Mouse (Mus musculus) intestine, embryonic 14.5 days (tissue): Measurements from ENCODE around the gene Csnk1e. TPM values are rescaled to one million over a fixed set of nuclear protein-coding genes. Genes with fewer than 3 reads are reported as not detected.

Experiments
- ATAC-seq: fragments of 200-750 bp; cut with Nextera tagmentation; replicated peaks from 2 replicates; pipeline ENCODE4 v1.8.0; 2017; ENCODE audit warnings: low read depth, moderate number of reproducible peaks, moderate TSS enrichment, moderate library complexity; ENCODE audit not compliant: low FRiP score, low TSS enrichment
- DNase-seq: peaks from one replicate; pipeline ENCODE4 v3.0.0-alpha.2; 2018; ENCODE audit warnings: low spot score
- H3K27ac ChIP-seq: fragments of 300-500 bp; sonication (generic); 2 replicates; pipeline ENCODE4 v1.5.1; 2014; ENCODE audit warnings: low read depth, mild to moderate bottlenecking, control low read depth
- H3K27me3 ChIP-seq: fragments of 300-500 bp; sonication (generic); replicated peaks from 2 replicates; pipeline ENCODE4 v1.6.1; 2014; ENCODE audit warnings: low read length, control low read depth; ENCODE audit not compliant: control insufficient read depth, insufficient read depth
- H3K36me3 ChIP-seq: fragments of 300-500 bp; sonication (generic); 2 replicates; pipeline ENCODE4 v1.6.1; 2014; ENCODE audit warnings: low read length, control low read depth; ENCODE audit not compliant: control insufficient read depth, insufficient read depth
- H3K4me1 ChIP-seq: fragments of 300-500 bp; sonication (generic); replicated peaks from 2 replicates; pipeline ENCODE4 v1.6.1; 2014; ENCODE audit warnings: low read length, control low read depth, mixed read lengths; ENCODE audit not compliant: control insufficient read depth, insufficient read depth
- H3K4me2 ChIP-seq: fragments of 300-500 bp; sonication (generic); 2 replicates; pipeline ENCODE4 v1.6.1; 2014; ENCODE audit warnings: low read length
- H3K4me3 ChIP-seq: fragments of 300-500 bp; sonication (generic); 2 replicates; pipeline ENCODE4 v1.5.1; 2014; ENCODE audit warnings: low read depth, low read length, control low read depth, mixed read lengths
- H3K9ac ChIP-seq: fragments of 300-500 bp; sonication (generic); 2 replicates; pipeline ENCODE4 v1.6.1; 2014; ENCODE audit warnings: mild to moderate bottlenecking, low read length
- H3K9me3 ChIP-seq: fragments of 300-500 bp; sonication (generic); 2 replicates; pipeline ENCODE4 v1.6.1; 2016; ENCODE audit warnings: low read length, control low read depth; ENCODE audit not compliant: control insufficient read depth
- WGBS: fragments of 180-500 bp; shearing (Covaris S2); extraction: QIAGEN DNeasy Blood & Tissue Kit; methylation state at CpG from one replicate; pipeline ENCODE4 v1.1.7; 2014; 5-methylcytosine and 5-hydroxymethylcytosine counted together
- polyA plus RNA-seq: library from polyadenylated mRNA; unstranded; fragments of >200 nt; fragmentation: Nextera tagmentation; extraction: Ambion mirVana; gene quantifications from 2 replicates; pipeline ENCODE4 v1.2.1, GENCODE M21; 2014

Csnk1e gene
- polyA plus RNA-seq, 1 experiment from 2014 or later, result 78.1 TPM

DNA sequence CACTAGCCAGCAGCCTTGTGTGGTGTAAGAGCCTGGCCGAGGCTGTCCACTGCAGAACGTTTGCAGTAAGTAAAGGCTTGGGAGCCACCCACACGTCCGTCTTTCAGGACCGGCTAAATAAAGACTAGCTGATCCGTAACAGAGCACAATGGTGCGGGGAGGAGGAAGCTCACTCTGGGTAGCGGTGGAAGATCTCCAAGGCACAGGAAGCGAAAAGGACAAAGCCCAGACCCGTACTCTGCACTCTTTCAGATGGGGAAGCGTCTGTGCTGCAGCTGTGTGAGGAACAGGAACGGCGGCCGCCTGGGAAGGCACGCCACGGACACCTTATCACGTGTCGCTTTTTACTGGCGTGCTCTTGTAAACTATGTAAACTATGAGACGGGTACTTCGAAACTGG is 22.5 kb downstream of the Csnk1e start:
- Histone ChIP-seq H3K9me3 (0 out of 2 replicates have a peak, but pooled peaks cover 3% of the 10 kb centered on the region), H3K27me3 (no peaks in the 10 kb centered on the region), H3K4me3 (no peak overlapping the region), H3K4me2 (peak overlapping the region; percentile 24), H3K36me3 (peaks cover 73% of the 10 kb centered on the region), H3K4me1 (peaks cover 36% of the 10 kb centered on the region), H3K9ac (no peak overlapping the region), H3K27ac (peak overlapping the region; percentile 73)
- WGBS, result 31% methylated on average over 21 of the region's 21 CpGs
- ATAC-seq (peak; percentile 63), DNase-seq (peak; percentile 74)

DNA sequence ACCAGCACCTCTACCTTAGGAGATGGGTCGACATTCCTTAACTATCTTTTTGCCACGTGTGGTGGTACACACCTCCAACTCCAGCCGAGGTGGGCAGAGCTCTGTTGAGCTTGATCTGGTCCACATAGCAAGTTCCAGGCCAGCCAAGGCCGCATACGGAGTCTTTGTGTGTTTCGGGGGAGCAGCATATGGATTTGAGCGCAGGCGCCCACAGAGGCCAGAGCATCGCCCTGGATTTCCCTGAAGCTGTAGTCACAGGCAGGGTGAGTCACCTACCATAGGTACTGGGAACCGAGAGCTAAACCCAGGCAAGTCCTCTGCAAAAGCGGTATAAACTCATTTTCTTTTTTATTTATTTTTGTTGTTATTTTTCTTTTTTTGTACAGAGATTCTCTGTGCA is 23.0 kb downstream of the Csnk1e start:
- ATAC-seq, result no peak
- Histone ChIP-seq H3K9ac (no peak overlapping the region), H3K9me3 (0 out of 2 replicates have a peak, but pooled peaks cover 3% of the 10 kb centered on the region), H3K27ac (peak overlapping the region; percentile 73), H3K4me1 (peaks cover 31% of the 10 kb centered on the region), H3K4me3 (no peak overlapping the region), H3K4me2 (no peak overlapping the region; the same call in 1 of the 2 replicates), H3K27me3 (no peaks in the 10 kb centered on the region), H3K36me3 (peaks cover 72% of the 10 kb centered on the region)
- WGBS, result 76% methylated on average over 11 of the region's 11 CpGs
- no peak for DNase-seq

DNA sequence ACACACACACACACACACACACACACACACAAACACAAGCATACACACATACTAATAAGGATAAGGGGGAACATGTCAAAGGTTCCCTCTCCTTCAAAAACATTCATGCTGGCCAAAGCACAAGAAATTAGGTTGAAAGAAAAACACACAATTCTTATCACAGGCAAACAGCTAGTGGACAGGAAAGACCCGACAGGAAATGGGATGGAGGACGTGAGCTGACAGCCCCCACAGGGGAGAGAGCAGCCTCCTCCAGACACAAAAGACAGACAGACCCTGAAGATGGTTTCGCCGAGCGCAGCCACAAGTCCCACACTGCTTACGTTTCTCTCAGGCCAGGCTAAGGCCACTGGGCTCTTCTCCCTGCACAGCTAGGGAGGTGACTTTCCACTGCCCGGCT is 23.4 kb downstream of the Csnk1e start:
- H3K4me1 ChIP-seq, result peaks cover 27% of the 10 kb centered on the region
- H3K4me3 ChIP-seq, result no peak overlapping the region
- 0 out of 2 replicates have a peak, but pooled peaks cover 3% of the 10 kb centered on the region for H3K9me3 ChIP-seq
- ATAC-seq (no peak), DNase-seq (no peak)
- 35% methylated on average over 7 of the region's 7 CpGs for WGBS
- H3K36me3 ChIP-seq, result peaks cover 69% of the 10 kb centered on the region
- H3K27me3 ChIP-seq, result no peaks in the 10 kb centered on the region
- H3K27ac ChIP-seq, result peak overlapping the region; percentile 73; the same call in 1 of the 2 replicates
- no peak overlapping the region for H3K9ac ChIP-seq
- H3K4me2 ChIP-seq, result no peak overlapping the region

DNA sequence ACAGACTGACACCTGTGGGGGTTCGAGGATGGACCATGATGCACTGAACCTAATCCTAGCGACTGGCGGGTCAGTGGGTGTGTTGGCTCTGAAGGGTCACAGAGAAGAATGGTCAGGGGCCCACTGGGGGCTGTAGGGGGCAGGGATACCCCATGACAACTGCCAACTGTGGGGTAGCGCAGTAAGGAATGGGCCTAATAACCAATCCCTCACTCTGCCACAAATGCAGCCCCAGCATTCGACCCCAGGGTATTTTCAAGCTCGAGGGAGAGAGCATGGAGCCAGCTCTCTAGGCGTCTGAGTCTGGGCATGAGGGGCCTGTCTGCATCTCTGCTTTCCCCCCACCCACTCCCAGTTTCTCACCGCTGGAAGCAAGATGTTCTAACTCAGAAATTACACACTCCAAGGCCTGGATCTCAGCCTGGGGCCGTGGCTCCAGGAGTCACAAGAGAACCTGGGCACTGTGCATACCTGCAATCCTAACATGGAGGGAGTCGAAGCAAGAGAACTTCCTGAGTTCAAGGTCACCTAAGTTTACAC is 24.8 kb downstream of the Csnk1e start:
- H3K27me3 ChIP-seq, result no peaks in the 10 kb centered on the region
- ATAC-seq (no peak), DNase-seq (no peak)
- no peak overlapping the region for H3K9ac ChIP-seq
- H3K4me2 ChIP-seq, result no peak overlapping the region
- 0 out of 2 replicates have a peak, but pooled peaks cover 3% of the 10 kb centered on the region for H3K9me3 ChIP-seq
- H3K4me1 ChIP-seq, result peaks cover 13% of the 10 kb centered on the region
- H3K4me3 ChIP-seq, result no peak overlapping the region
- WGBS, result 72% methylated on average over 10 of the region's 10 CpGs
- no peak overlapping the region for H3K27ac ChIP-seq
- peaks cover 70% of the 10 kb centered on the region for H3K36me3 ChIP-seq

DNA sequence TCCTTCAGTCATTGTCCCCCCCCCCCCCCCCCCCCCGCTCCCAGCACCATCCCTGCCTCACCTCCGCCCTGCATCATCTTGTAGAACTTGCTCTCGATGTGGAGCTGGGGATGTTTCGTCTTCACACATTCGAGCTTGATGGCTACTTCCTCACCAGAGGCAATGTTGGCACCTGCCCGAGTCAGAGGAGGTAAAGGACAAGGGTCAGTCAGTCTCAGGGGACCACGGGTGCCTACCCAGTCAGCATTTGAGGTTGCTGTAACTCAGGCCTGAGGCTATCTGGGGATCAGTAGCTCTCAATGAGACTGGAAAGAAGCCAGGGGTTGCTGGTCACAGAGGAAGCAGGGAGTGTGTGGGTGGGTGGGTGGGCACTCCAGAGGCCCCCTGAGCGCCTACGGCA is 25.4 kb downstream of the Csnk1e start:
- 0 out of 2 replicates have a peak, but pooled peaks cover 3% of the 10 kb centered on the region for H3K9me3 ChIP-seq
- no peak overlapping the region for H3K27ac ChIP-seq
- ATAC-seq (no peak), DNase-seq (no peak)
- 90% methylated on average over 9 of the region's 9 CpGs for WGBS
- peaks cover 70% of the 10 kb centered on the region for H3K36me3 ChIP-seq
- H3K4me2 ChIP-seq, result no peak overlapping the region
- no peak overlapping the region for H3K4me3 ChIP-seq
- H3K27me3 ChIP-seq, result no peaks in the 10 kb centered on the region
- no peak overlapping the region for H3K9ac ChIP-seq
- peaks cover 9% of the 10 kb centered on the region for H3K4me1 ChIP-seq

DNA sequence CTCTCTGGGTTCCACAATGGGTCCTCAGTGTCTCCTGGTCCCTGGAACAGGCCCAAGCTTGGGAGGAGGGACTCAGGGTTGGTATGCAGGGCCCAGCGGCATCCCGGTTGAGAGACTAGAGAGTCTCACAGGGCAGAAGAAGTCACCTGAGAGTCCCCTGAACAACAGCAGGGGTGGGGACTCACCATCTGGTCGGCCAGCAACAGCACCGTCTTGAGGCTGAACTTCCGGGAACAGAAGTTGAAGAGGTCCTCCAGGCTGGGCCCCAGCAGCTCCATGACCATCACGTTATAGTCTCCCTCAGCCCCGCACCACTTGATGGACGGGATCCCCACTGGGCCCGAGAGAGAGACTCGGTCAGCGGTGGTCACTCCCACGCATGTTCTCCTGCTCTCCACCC is 25.8 kb downstream of the Csnk1e start:
- Histone ChIP-seq H3K4me2 (no peak overlapping the region), H3K9ac (no peak overlapping the region), H3K27ac (no peak overlapping the region), H3K36me3 (peaks cover 71% of the 10 kb centered on the region), H3K9me3 (0 out of 2 replicates have a peak, but pooled peaks cover 3% of the 10 kb centered on the region), H3K4me3 (no peak overlapping the region), H3K4me1 (peaks cover 9% of the 10 kb centered on the region), H3K27me3 (no peaks in the 10 kb centered on the region)
- no peak for DNase-seq
- ATAC-seq, result no peak
- 86% methylated on average over 12 of the region's 12 CpGs for WGBS

DNA sequence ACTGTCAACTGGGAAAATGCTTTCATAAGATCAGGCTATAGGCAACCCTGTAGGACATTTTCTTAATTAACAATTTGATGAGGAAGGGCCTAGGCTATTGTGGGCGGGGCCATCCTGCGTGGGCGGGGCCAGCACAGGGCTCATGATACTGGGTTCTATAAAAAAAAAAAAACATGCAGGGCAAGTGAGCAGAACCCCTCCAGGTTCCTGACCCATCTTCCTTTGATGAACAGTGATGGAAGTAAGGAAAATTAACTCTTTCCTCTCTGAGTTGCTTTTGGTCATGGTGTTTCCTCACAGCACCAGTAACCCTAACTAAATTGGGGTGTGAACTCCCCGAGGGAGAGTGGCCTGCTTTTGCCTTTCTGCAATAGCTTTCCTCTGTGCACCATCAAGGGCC is 26.8 kb downstream of the Csnk1e start:
- no peaks in the 10 kb centered on the region for H3K27me3 ChIP-seq
- H3K36me3 ChIP-seq, result peaks cover 74% of the 10 kb centered on the region
- H3K4me2 ChIP-seq, result no peak overlapping the region
- DNase-seq (no peak), ATAC-seq (no peak)
- peaks cover 9% of the 10 kb centered on the region for H3K4me1 ChIP-seq
- 77% methylated on average over 4 of the region's 4 CpGs for WGBS
- H3K9me3 ChIP-seq, result no peaks in the 10 kb centered on the region
- no peak overlapping the region for H3K9ac ChIP-seq
- H3K27ac ChIP-seq, result no peak overlapping the region
- no peak overlapping the region for H3K4me3 ChIP-seq

DNA sequence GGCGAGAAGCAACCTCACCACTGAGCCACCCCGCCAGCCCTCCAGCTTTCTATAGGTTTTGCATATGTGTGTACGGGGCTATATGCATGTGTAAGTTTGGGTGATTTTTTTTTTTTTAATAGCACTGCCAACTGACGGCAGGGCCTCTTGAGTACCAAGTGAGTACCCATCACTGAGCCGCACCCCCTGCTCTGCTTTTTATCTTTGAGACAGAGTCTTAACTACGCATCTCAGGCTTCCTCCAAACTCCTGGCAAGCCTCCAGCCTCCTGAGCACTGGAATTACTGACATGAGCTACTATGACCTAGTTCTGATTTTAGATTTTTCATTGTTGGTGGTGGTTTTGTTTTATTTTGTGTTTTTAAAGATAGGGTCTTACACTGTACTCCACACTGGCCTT is 27.9 kb downstream of the Csnk1e start:
- no peak overlapping the region for H3K9ac ChIP-seq
- H3K9me3 ChIP-seq, result no peaks in the 10 kb centered on the region
- H3K27ac ChIP-seq, result no peak overlapping the region
- no peaks in the 10 kb centered on the region for H3K27me3 ChIP-seq
- DNase-seq, result no peak
- no peak overlapping the region for H3K4me2 ChIP-seq
- 65% methylated on average over 6 of the region's 6 CpGs for WGBS
- ATAC-seq, result no peak
- H3K36me3 ChIP-seq, result peaks cover 85% of the 10 kb centered on the region
- H3K4me1 ChIP-seq, result peaks cover 9% of the 10 kb centered on the region
- H3K4me3 ChIP-seq, result no peak overlapping the region

DNA sequence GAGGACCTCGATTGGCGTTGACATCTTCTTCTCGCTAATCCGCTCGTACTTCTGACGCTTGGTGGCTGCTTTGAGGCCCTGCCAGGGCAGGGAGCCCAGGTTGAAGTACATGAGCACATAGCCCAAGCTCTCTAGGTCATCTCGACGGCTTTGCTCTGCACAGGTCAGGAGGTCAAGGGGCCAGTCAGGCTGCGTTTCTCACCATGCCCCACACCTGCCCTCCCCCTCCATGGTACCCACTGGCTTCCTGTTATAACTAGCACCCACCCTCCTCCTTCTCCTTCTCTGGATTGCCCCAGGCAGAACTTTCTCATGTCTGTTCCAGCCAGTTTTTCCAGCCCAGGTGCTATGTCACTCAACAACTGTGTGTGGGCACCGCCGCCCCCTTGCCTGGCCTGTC is 29.9 kb downstream of the Csnk1e start:
- Histone ChIP-seq H3K4me3 (no peak overlapping the region), H3K4me2 (no peak overlapping the region), H3K9me3 (no peaks in the 10 kb centered on the region), H3K4me1 (0 out of 2 replicates have a peak, but pooled peaks cover 4% of the 10 kb centered on the region), H3K9ac (no peak overlapping the region), H3K27me3 (no peaks in the 10 kb centered on the region), H3K36me3 (peaks cover 91% of the 10 kb centered on the region), H3K27ac (no peak overlapping the region)
- no peak for DNase-seq
- WGBS, result 77% methylated on average over 11 of the region's 11 CpGs
- no peak for ATAC-seq
